Mouse (Mus musculus) bone marrow macrophage, adult 2 months (primary cell): Measurements from ENCODE around the gene Six4.

Experiments
- CTCF ChIP-seq: IDR thresholded peaks from 2 replicates; pipeline ENCODE4 v1.5.1; 2012; ENCODE audit warnings: low read depth, mild to moderate bottlenecking, low read length, moderate library complexity
- POLR2A ChIP-seq: IDR thresholded peaks from 2 replicates; pipeline ENCODE4 v1.6.1; 2012; ENCODE audit warnings: mild to moderate bottlenecking, low read depth, low read length, borderline replicate concordance

GRCm38 (mm10) chr12:73107821-73108220, 5.4 kb downstream of the Six4 start:
- no peak for TF ChIP-seq CTCF
- no peak for TF ChIP-seq POLR2A
